7 mouse cellular contexts compared by ENCODE assay signal in genomic region chr12:79925704-79926588, GRCm38 (mm10).
DNase-seq lines count a peak whose midpoint lies in the region; ATAC-seq lines count a peak whose summit lies in the region.

No protein-coding gene starts in this region.

- peak; percentile 38 for ATAC-seq in forebrain, embryonic 14.5 days
- no peak for ATAC-seq in intestine, embryonic 14.5 days (replicated peaks; ENCODE audit: low FRiP score, low TSS enrichment, low read depth)
- no peak for ATAC-seq in limb, embryonic 13.5 days (ENCODE audit: low FRiP score, low read depth)
- ATAC-seq in neural tube, embryonic 14.5 days (ENCODE audit: low read depth) = peak; percentile 56

- H3K4me2 ChIP-seq in forebrain, embryonic 14.5 days (ENCODE audit: low read length) = peak overlapping the region; percentile 16
- H3K4me2 ChIP-seq in intestine, embryonic 14.5 days (ENCODE audit: low read length) = peak overlapping the region; percentile 35
- H3K4me2 ChIP-seq in limb, embryonic 13.5 days (replicated peaks) = peak overlapping the region; percentile 43
- peak overlapping the region; percentile 17; the same call in 1 of the 2 replicates for H3K4me2 ChIP-seq in neural tube, embryonic 14.5 days (ENCODE audit: low read depth, low read length)

- 16% methylated on average over 6 of the region's 6 CpGs for WGBS in forebrain, embryonic 14.5 days
- WGBS in intestine, embryonic 14.5 days = 27% methylated on average over 6 of the region's 6 CpGs
- 25% methylated on average over 6 of the region's 6 CpGs for WGBS in limb, embryonic 13.5 days
- WGBS in neural tube, embryonic 14.5 days = 16% methylated on average over 6 of the region's 6 CpGs

- H3K4me3 ChIP-seq in forebrain, embryonic 14.5 days (ENCODE audit: low read depth, low read length) = no peak overlapping the region
- no peak overlapping the region for H3K4me3 ChIP-seq in intestine, embryonic 14.5 days (ENCODE audit: low read depth, low read length)
- H3K4me3 ChIP-seq in limb, embryonic 13.5 days = no peak overlapping the region
- no peak overlapping the region for H3K4me3 ChIP-seq in neural tube, embryonic 14.5 days (ENCODE audit: low read depth, low read length)

- H3K36me3 ChIP-seq in forebrain, embryonic 14.5 days (ENCODE audit: control insufficient read depth, insufficient read depth, low read length) = no peaks in the 10 kb centered on the region
- H3K36me3 ChIP-seq in intestine, embryonic 14.5 days (ENCODE audit: control insufficient read depth, insufficient read depth, low read length) = no peaks in the 10 kb centered on the region
- no peaks in the 10 kb centered on the region for H3K36me3 ChIP-seq in limb, embryonic 13.5 days
- H3K36me3 ChIP-seq in neural tube, embryonic 14.5 days (ENCODE audit: control insufficient read depth, insufficient read depth, low read length) = no peaks in the 10 kb centered on the region

- no peaks in the 10 kb centered on the region for H3K9me3 ChIP-seq in forebrain, embryonic 14.5 days (replicated peaks; ENCODE audit: control insufficient read depth, low read length)
- H3K9me3 ChIP-seq in intestine, embryonic 14.5 days (ENCODE audit: control insufficient read depth, low read length) = no peaks in the 10 kb centered on the region
- H3K9me3 ChIP-seq in limb, embryonic 13.5 days = no peaks in the 10 kb centered on the region
- no peaks in the 10 kb centered on the region for H3K9me3 ChIP-seq in neural tube, embryonic 14.5 days (ENCODE audit: control insufficient read depth, low read length)

- H3K27ac ChIP-seq in forebrain, embryonic 14.5 days (ENCODE audit: low read depth, low read length) = peak overlapping the region; percentile 96
- peak overlapping the region; percentile 94 for H3K27ac ChIP-seq in intestine, embryonic 14.5 days (ENCODE audit: low read depth)
- H3K27ac ChIP-seq in limb, embryonic 13.5 days = peak overlapping the region; percentile 86
- peak overlapping the region; percentile 85 for H3K27ac ChIP-seq in neural tube, embryonic 14.5 days (ENCODE audit: low read depth, low read length)

- DNase-seq in testis, postnatal 10 days (ENCODE audit: low spot score) = peak; percentile 72
- no peak for DNase-seq in testis, postnatal 14 days (ENCODE audit: low spot score)
- DNase-seq in forebrain, embryonic 14.5 days (ENCODE audit: low spot score) = peak; percentile 79
- DNase-seq in intestine, embryonic 14.5 days (ENCODE audit: low spot score) = no peak
- DNase-seq in spleen, adult 18-20 months = no peak

- no peaks in the 10 kb centered on the region for H3K27me3 ChIP-seq in forebrain, embryonic 14.5 days (replicated peaks; ENCODE audit: control insufficient read depth, insufficient read depth, low read length)
- H3K27me3 ChIP-seq in intestine, embryonic 14.5 days (replicated peaks; ENCODE audit: control insufficient read depth, insufficient read depth, low read length) = no peaks in the 10 kb centered on the region
- H3K27me3 ChIP-seq in limb, embryonic 13.5 days = no peaks in the 10 kb centered on the region
- H3K27me3 ChIP-seq in neural tube, embryonic 14.5 days (ENCODE audit: control insufficient read depth, insufficient read depth, low read length) = no peaks in the 10 kb centered on the region

- peak overlapping the region; percentile 33 for H3K9ac ChIP-seq in forebrain, embryonic 14.5 days (ENCODE audit: low read length)
- peak overlapping the region; percentile 1; the same call in 1 of the 2 replicates for H3K9ac ChIP-seq in intestine, embryonic 14.5 days (ENCODE audit: low read length)
- peak overlapping the region; percentile 51 for H3K9ac ChIP-seq in limb, embryonic 13.5 days
- H3K9ac ChIP-seq in neural tube, embryonic 14.5 days (replicated peaks; ENCODE audit: low read depth, low read length) = peak overlapping the region; percentile 32; the same call in 1 of the 2 replicates

- peaks cover 48% of the 10 kb centered on the region for H3K4me1 ChIP-seq in forebrain, embryonic 14.5 days (ENCODE audit: control insufficient read depth, insufficient read depth, low read length)
- peaks cover 71% of the 10 kb centered on the region for H3K4me1 ChIP-seq in intestine, embryonic 14.5 days (replicated peaks; ENCODE audit: control insufficient read depth, insufficient read depth, low read length)
- peaks cover 77% of the 10 kb centered on the region for H3K4me1 ChIP-seq in limb, embryonic 13.5 days
- peaks cover 31% of the 10 kb centered on the region for H3K4me1 ChIP-seq in neural tube, embryonic 14.5 days (ENCODE audit: control insufficient read depth, insufficient read depth, low read length)

Comparison
In these comparisons a context has a peak if more than half of its experiments do, and no peak if none do; other contexts are left out.
1. DNase-seq: peak in testis, postnatal 10 days (single experiment) and forebrain, embryonic 14.5 days (single experiment); none in testis, postnatal 14 days (single experiment), intestine, embryonic 14.5 days (single experiment) and spleen, adult 18-20 months (0 of 2).
2. ATAC-seq: peak in forebrain, embryonic 14.5 days (single experiment) and neural tube, embryonic 14.5 days (single experiment); none in intestine, embryonic 14.5 days (single experiment) and limb, embryonic 13.5 days (single experiment).
3. H3K9ac ChIP-seq: peak in every context shown above with its lines; median percentile 51 in limb, embryonic 13.5 days; 33 in forebrain, embryonic 14.5 days; 32 in neural tube, embryonic 14.5 days; 1 in intestine, embryonic 14.5 days.
4. Peak in every context shown above with its lines, with median percentiles within 50 percentile points of each other: H3K27ac ChIP-seq and H3K4me2 ChIP-seq.